Mouse (Mus musculus) heart, embryonic 15.5 days (tissue): ENCODE data around the gene Cstf2t. TPM values are rescaled to one million over a fixed set of nuclear protein-coding genes. Genes with fewer than 3 reads are reported as not detected.

ENCODE experiments used
- ATAC-seq: fragments of 200-750 bp; cut with Nextera tagmentation; replicated peaks from 2 replicates; pipeline ENCODE4 v1.8.0; 2017; ENCODE audit warnings: low read depth, moderate TSS enrichment; ENCODE audit not compliant: insufficient number of reproducible peaks, insufficient read depth, low FRiP score
- H3K27ac ChIP-seq: fragments of 300-500 bp; sonication (generic); 2 replicates; pipeline ENCODE4 v1.5.1; 2015; ENCODE audit warnings: mild to moderate bottlenecking, inconsistent platforms
- H3K27me3 ChIP-seq: fragments of 300-500 bp; sonication (generic); 2 replicates; pipeline ENCODE4 v1.6.1; 2015; ENCODE audit warnings: inconsistent platforms
- H3K36me3 ChIP-seq: fragments of 300-500 bp; sonication (generic); 2 replicates; pipeline ENCODE4 v1.6.1; 2015; ENCODE audit warnings: mild to moderate bottlenecking, inconsistent platforms
- H3K4me1 ChIP-seq: fragments of 300-500 bp; sonication (generic); replicated peaks from 2 replicates; pipeline ENCODE4 v1.6.1; 2015; ENCODE audit warnings: inconsistent platforms
- H3K4me2 ChIP-seq: fragments of 300-500 bp; sonication (generic); 2 replicates; pipeline ENCODE4 v1.6.1; 2015; ENCODE audit warnings: inconsistent platforms, mild to moderate bottlenecking, moderate library complexity
- H3K4me3 ChIP-seq: fragments of 300-500 bp; sonication (generic); 2 replicates; pipeline ENCODE4 v1.5.1; 2015; ENCODE audit warnings: mild to moderate bottlenecking, inconsistent platforms
- H3K9ac ChIP-seq: fragments of 300-500 bp; sonication (generic); 2 replicates; pipeline ENCODE4 v1.6.1; 2015; ENCODE audit warnings: mild to moderate bottlenecking, inconsistent platforms
- H3K9me3 ChIP-seq: fragments of 300-500 bp; sonication (generic); replicated peaks from 2 replicates; pipeline ENCODE4 v1.6.1; 2016; ENCODE audit warnings: inconsistent platforms
- WGBS: fragments of 180-500 bp; shearing (Covaris S2); methylation state at CpG from one replicate; pipeline ENCODE4 v1.1.7; 2015; ENCODE audit warnings: mixed read lengths; 5-methylcytosine and 5-hydroxymethylcytosine counted together
- polyA plus RNA-seq: library from polyadenylated mRNA; unstranded; fragments of >200 nt; fragmentation: Nextera tagmentation; extraction: Ambion mirVana; gene quantifications from 2 replicates; pipeline ENCODE4 v1.2.1, GENCODE M21; 2015

Cstf2t gene
- polyA plus RNA-seq, 1 experiment from 2014 or later: 37.6 TPM

DNA sequence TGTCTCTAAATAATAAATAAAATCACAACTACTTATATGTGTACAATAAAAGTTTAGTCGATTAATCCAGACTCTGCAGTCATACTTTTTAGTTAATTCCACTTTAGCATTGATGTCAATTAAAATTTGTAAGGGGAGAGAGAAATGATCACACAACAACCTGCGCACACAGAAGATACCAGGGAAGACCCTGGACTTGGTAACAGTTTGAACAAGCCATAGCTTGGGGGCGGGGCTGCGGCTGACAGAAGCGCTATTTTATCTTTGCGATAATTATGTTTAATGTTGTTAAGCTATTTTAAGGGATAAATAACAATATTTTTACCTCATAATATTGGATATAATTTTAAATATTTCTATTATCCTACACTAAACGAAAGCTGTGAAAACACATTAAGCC lies 411 bp upstream of the Cstf2t start:
- no peaks in the 10 kb centered on the region for H3K27me3 ChIP-seq
- peak overlapping the region; percentile 70 for H3K4me2 ChIP-seq
- H3K9me3 ChIP-seq: no peaks in the 10 kb centered on the region
- WGBS: 19% methylated on average over 7 of the region's 7 CpGs
- peaks cover 24% of the 10 kb centered on the region for H3K4me1 ChIP-seq
- peak overlapping the region; percentile 78 for H3K27ac ChIP-seq
- no peak for ATAC-seq
- H3K4me3 ChIP-seq: peak overlapping the region; percentile 67
- H3K9ac ChIP-seq: peak overlapping the region; percentile 50
- peaks cover 26% of the 10 kb centered on the region for H3K36me3 ChIP-seq

- peak overlapping the region; percentile 68 for H3K9ac ChIP-seq
- peak overlapping the region; percentile 67 for H3K4me3 ChIP-seq
- ATAC-seq: no peak
- H3K27me3 ChIP-seq: no peaks in the 10 kb centered on the region
- WGBS: 87% methylated on average over 8 of the region's 8 CpGs
- H3K9me3 ChIP-seq: no peaks in the 10 kb centered on the region
- peaks cover 26% of the 10 kb centered on the region for H3K36me3 ChIP-seq
- peaks cover 24% of the 10 kb centered on the region for H3K4me1 ChIP-seq
- no peak overlapping the region for H3K27ac ChIP-seq
- H3K4me2 ChIP-seq: peak overlapping the region; percentile 78
Measured at GRCm38 (mm10) chr19:31083761-31084160, 1.1 kb downstream of the Cstf2t start.

GRCm38 (mm10) chr19:31097857-31098256 lies 15.2 kb downstream of the Cstf2t start:
- no peaks in the 10 kb centered on the region for H3K36me3 ChIP-seq
- H3K4me3 ChIP-seq: no peak overlapping the region
- no peaks in the 10 kb centered on the region for H3K27me3 ChIP-seq
- H3K4me2 ChIP-seq: no peak overlapping the region
- H3K9ac ChIP-seq: no peak overlapping the region
- WGBS: 57% methylated on average over 3 of the region's 3 CpGs
- H3K27ac ChIP-seq: no peak overlapping the region
- no peaks in the 10 kb centered on the region; the same call in 1 of the 2 replicates for H3K4me1 ChIP-seq
- no peak for ATAC-seq
- no peaks in the 10 kb centered on the region for H3K9me3 ChIP-seq

- no peaks in the 10 kb centered on the region for H3K9me3 ChIP-seq
- no peaks in the 10 kb centered on the region for H3K27me3 ChIP-seq
- H3K9ac ChIP-seq: no peak overlapping the region
- no peak for ATAC-seq
- H3K4me1 ChIP-seq: no peaks in the 10 kb centered on the region; the same call in 1 of the 2 replicates
- no peak overlapping the region for H3K4me2 ChIP-seq
- no peak overlapping the region for H3K4me3 ChIP-seq
- 29% methylated on average over 3 of the region's 3 CpGs for WGBS
- no peak overlapping the region for H3K27ac ChIP-seq
- H3K36me3 ChIP-seq: no peaks in the 10 kb centered on the region
Measured at GRCm38 (mm10) chr19:31099369-31099768, 16.7 kb downstream of the Cstf2t start.

DNA sequence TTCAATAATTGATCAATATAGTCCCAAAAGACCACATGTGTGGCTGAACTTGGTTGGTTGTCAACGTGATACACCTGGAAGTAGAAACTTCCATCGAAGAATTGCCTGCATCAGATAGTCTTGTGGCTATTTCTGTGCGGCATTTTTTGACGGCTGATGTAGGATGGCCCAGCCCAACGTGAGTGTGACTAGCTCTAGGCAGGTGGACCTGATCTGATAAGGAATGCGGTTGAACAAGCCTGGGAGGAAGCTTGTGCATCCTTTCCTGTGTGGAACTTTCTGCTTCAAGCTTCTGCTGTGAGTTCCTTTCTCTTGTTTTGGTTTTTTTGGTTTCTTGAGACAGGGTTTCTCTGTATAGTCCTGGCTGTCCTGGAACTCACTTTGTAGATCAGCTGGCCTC lies 22.1 kb downstream of the Cstf2t start:
- H3K27me3 ChIP-seq: no peaks in the 10 kb centered on the region
- H3K4me2 ChIP-seq: no peak overlapping the region
- peaks cover 7% of the 10 kb centered on the region; the same call in 1 of the 2 replicates for H3K4me1 ChIP-seq
- no peak for ATAC-seq
- H3K9ac ChIP-seq: no peak overlapping the region
- H3K27ac ChIP-seq: no peak overlapping the region
- 64% methylated on average over 6 of the region's 6 CpGs for WGBS
- H3K9me3 ChIP-seq: no peaks in the 10 kb centered on the region
- H3K4me3 ChIP-seq: no peak overlapping the region
- H3K36me3 ChIP-seq: no peaks in the 10 kb centered on the region

DNA sequence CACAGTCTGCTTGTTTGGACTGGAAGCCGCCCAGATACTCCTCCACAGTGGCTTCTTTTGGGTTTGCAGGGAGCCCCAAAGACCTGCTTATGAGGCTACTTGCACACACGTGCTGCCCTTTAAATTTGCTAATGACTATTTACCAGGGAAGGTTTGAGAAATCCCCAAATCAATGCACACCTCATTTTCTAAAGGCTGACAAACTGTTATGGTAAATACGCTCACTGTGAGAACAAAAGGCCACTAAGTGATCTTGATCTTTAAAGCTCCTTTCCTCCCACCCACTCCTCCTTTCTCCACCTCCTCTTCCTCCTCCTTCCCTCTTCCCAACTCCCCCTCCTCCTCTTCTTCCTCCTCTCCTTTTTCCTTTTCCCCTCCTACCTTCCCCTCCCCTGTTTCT lies 23.4 kb downstream of the Cstf2t start:
- Histone ChIP-seq H3K36me3 (no peaks in the 10 kb centered on the region), H3K4me1 (peaks cover 7% of the 10 kb centered on the region; the same call in 1 of the 2 replicates), H3K9ac (no peak overlapping the region), H3K9me3 (no peaks in the 10 kb centered on the region), H3K4me3 (no peak overlapping the region), H3K27ac (no peak overlapping the region), H3K4me2 (no peak overlapping the region), H3K27me3 (no peaks in the 10 kb centered on the region)
- no peak for ATAC-seq
- 69% methylated on average over 3 of the region's 3 CpGs for WGBS

DNA sequence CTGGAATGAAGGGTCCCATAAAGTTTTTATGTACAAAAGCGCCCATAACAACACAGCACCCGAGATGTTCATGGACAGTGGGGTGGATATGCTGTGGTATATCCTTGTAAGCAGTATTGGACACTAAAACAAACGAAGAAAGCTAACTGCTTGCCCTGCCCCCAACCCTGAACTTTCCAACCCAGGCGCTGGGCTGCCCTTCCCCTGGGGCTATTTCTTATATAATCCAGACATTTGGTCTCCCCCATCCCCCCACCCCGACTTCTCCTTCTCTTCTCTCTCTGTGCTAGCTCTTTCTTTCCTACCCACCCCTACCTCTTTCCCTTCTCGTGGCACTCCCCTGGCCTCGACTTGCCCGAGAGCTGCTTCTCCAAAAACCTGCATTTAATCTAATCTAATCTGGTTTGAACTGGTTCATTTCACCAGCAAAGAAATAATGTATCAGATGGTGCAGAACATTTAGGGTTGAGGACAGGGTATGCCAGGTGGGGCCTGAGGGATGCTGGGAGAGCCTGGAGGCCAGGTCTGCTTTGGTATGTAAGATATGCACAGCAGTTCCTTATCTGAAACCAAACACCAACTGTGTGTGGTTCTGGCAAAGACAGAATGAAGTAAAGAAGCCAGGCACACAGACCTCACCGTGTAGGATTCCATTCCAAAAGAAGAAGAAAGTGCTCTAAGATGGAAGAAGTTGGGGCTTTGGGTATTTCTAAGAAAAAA lies 24.4 kb downstream of the Cstf2t start:
- peaks cover 7% of the 10 kb centered on the region; the same call in 1 of the 2 replicates for H3K4me1 ChIP-seq
- ATAC-seq: no peak
- no peak overlapping the region for H3K4me2 ChIP-seq
- no peak overlapping the region for H3K9ac ChIP-seq
- no peaks in the 10 kb centered on the region for H3K9me3 ChIP-seq
- H3K27ac ChIP-seq: no peak overlapping the region
- no peaks in the 10 kb centered on the region for H3K36me3 ChIP-seq
- 28% methylated on average over 9 of the region's 9 CpGs for WGBS
- no peak overlapping the region for H3K4me3 ChIP-seq
- no peaks in the 10 kb centered on the region for H3K27me3 ChIP-seq

DNA sequence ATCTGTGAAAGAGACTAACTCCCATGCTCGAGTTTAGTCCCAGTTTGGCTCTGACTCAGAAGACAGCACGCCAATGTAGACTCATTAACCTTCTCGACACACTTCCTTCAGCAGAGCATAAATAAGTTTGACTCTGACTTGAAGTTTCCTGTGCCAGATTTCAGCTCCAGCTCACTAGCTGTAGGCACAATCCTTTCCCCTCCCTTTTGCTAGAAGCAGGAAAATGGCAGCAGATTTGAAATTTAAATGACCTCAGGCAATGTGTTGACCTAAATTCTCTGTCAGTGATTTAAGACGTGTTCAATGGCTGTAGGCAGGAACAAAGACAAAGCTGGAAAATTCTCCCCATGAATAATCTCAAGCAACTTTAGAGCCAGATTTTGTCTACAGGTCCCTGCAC lies 32.1 kb downstream of the Cstf2t start:
- 48% methylated on average over 4 of the region's 4 CpGs for WGBS
- Histone ChIP-seq H3K4me1 (no peaks in the 10 kb centered on the region), H3K36me3 (no peaks in the 10 kb centered on the region), H3K4me3 (no peak overlapping the region), H3K27me3 (no peaks in the 10 kb centered on the region), H3K27ac (no peak overlapping the region), H3K9ac (no peak overlapping the region), H3K4me2 (no peak overlapping the region), H3K9me3 (no peaks in the 10 kb centered on the region)
- no peak for ATAC-seq

GRCm38 (mm10) chr19:31124628-31125027 lies 42.0 kb downstream of the Cstf2t start:
- H3K27ac ChIP-seq: no peak overlapping the region
- WGBS: 83% methylated on average over 3 of the region's 3 CpGs
- H3K4me2 ChIP-seq: no peak overlapping the region
- no peaks in the 10 kb centered on the region for H3K9me3 ChIP-seq
- H3K9ac ChIP-seq: no peak overlapping the region
- H3K4me3 ChIP-seq: no peak overlapping the region
- H3K36me3 ChIP-seq: no peaks in the 10 kb centered on the region
- ATAC-seq: no peak
- no peaks in the 10 kb centered on the region for H3K27me3 ChIP-seq
- H3K4me1 ChIP-seq: no peaks in the 10 kb centered on the region

DNA sequence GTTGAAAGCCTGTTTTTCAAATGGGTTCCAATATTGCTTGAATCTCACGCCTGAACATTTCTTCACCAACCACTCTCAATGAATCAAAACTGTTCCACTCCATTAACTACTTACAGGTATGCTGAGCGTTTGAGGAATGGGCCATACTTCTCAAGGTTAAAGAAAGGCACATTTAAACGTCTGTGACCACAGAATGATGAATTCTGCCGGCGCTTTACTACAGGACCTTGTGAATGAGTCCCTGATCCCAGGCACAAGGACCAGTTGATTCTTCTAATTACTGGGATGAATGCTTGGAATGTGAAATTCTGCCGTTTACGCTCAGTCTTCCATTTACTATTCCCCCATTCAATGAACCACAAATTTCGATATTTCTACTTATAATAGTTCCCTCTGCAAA lies 50.0 kb downstream of the Cstf2t start:
- H3K36me3 ChIP-seq: no peaks in the 10 kb centered on the region
- no peaks in the 10 kb centered on the region for H3K27me3 ChIP-seq
- no peak overlapping the region for H3K27ac ChIP-seq
- no peak for ATAC-seq
- 80% methylated on average over 8 of the region's 8 CpGs for WGBS
- H3K9ac ChIP-seq: no peak overlapping the region
- H3K9me3 ChIP-seq: no peaks in the 10 kb centered on the region
- no peaks in the 10 kb centered on the region for H3K4me1 ChIP-seq
- no peak overlapping the region for H3K4me2 ChIP-seq
- no peak overlapping the region for H3K4me3 ChIP-seq

DNA sequence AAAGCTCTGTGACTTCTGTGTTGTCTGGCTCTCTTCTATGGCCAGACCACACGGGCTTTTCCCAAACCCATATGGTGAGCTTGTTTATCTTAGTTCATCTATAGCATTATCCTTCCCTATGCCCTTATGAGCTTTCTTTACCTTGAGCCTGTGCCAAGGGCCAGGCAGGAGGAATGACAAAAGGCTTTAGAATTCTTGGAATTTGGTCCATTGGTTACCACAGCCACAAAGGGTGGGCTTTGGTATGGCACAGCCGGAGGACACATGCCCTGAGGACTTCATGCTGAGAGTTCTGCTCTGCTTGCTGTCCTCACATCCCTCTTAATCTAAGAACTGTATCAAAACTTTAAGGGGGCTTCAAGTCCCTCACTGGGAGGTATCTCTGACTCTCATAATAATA lies 53.7 kb downstream of the Cstf2t start:
- H3K9me3 ChIP-seq: no peaks in the 10 kb centered on the region
- WGBS: 33% methylated on average over 2 of the region's 2 CpGs
- no peaks in the 10 kb centered on the region for H3K36me3 ChIP-seq
- no peaks in the 10 kb centered on the region for H3K27me3 ChIP-seq
- H3K4me1 ChIP-seq: no peaks in the 10 kb centered on the region
- H3K4me2 ChIP-seq: no peak overlapping the region
- no peak overlapping the region for H3K27ac ChIP-seq
- ATAC-seq: no peak
- H3K9ac ChIP-seq: no peak overlapping the region
- no peak overlapping the region for H3K4me3 ChIP-seq
